Mouse (Mus musculus): ENCODE results near the gene Eif4a2. TPM values are rescaled to one million over a fixed set of nuclear protein-coding genes. Genes with fewer than 3 reads are reported as not detected.
"Not testable (repeated sequence)": the region's sequence is repeated elsewhere in the genome, so short reads cannot be mapped to it uniquely, and the experiment has no call there.

The Eif4a2 gene
- polyA plus RNA-seq, 1 experiment from 2014 or later: 52.5 TPM

DNA sequence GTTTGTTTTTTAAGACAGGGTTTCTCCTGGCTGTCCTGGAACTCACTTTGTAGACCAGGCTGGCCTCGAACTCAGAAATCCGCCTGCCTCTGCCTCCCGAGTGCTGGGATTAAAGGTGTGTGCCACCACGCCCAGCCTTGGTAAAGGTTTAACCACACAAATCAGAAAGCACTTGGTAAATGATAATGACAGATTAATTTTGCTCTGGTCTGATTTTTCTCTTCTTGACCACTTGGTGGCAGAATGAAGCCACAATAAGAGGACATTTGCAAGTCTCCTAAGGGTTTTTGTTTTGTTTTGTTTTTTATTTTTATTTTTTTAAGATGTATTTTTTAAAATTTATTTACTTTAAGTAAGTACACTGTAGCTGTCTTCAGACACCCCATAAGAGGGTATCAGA, 19.5 kb upstream of the Eif4a2 start:
- H3K4me1 ChIP-seq (ENCODE audit: insufficient read depth): not testable (repeated sequence)
- TF ChIP-seq CTCF (IDR thresholded peaks at IDR 0.05; ENCODE audit: low read depth): peak; percentile 63

DNA sequence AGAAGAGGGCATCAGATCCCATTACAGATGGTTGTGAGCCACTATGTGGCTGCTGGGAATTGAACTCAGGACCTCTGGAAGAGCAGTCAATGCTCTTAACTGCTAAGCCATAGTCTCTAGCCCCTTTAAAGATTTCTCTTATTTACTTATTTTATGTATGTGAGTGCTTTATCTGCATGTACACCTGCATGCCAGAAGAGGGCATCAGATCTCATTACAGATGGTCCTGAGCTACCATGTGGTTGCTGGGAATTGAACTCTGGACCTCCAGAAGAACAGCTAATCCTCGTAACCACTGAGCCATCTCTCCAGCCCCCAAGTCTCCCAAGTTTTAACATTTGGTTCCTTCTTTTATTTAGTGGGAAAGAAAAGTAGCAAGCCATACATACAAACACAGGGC, 18.8 kb upstream of the Eif4a2 start:
- H3K27me3 ChIP-seq (ENCODE audit: insufficient read depth, low read length); H3K4me3 ChIP-seq (ENCODE audit: low read depth, low read length); H3K36me3 ChIP-seq (replicated peaks; ENCODE audit: insufficient read depth, low read length); H3K4me2 ChIP-seq (ENCODE audit: low read depth, low read length); H3K27ac ChIP-seq (ENCODE audit: low read depth); DNase-seq; ATAC-seq; H3K4me1 ChIP-seq (ENCODE audit: insufficient read depth); H3K9me3 ChIP-seq (ENCODE audit: low read length); H3K9ac ChIP-seq (replicated peaks): not testable (repeated sequence)
- peak; percentile 44 for TF ChIP-seq CTCF (IDR thresholded peaks at IDR 0.05; ENCODE audit: low read depth)
- 79% methylated on average over 1 of the region's 1 CpGs for WGBS (ENCODE audit: insufficient replicate concordance)

More for the DNA sequence above, 19.5 kb upstream of the Eif4a2 start:
- H3K4me2 ChIP-seq (ENCODE audit: low read depth, low read length); ATAC-seq; H3K4me3 ChIP-seq (ENCODE audit: low read depth, low read length); DNase-seq; H3K27me3 ChIP-seq (ENCODE audit: insufficient read depth, low read length); H3K36me3 ChIP-seq (replicated peaks; ENCODE audit: insufficient read depth, low read length); H3K9me3 ChIP-seq (ENCODE audit: low read length); H3K9ac ChIP-seq (replicated peaks); H3K27ac ChIP-seq (ENCODE audit: low read depth): not testable (repeated sequence)
- 37% methylated on average over 4 of the region's 4 CpGs for WGBS (ENCODE audit: insufficient replicate concordance)

- not testable (repeated sequence) for H3K4me1 ChIP-seq (ENCODE audit: insufficient read depth); H3K27ac ChIP-seq (ENCODE audit: low read depth); H3K27me3 ChIP-seq (ENCODE audit: insufficient read depth, low read length); H3K9me3 ChIP-seq (ENCODE audit: low read length); DNase-seq; H3K4me2 ChIP-seq (ENCODE audit: low read depth, low read length); ATAC-seq; H3K9ac ChIP-seq (replicated peaks); H3K36me3 ChIP-seq (replicated peaks; ENCODE audit: insufficient read depth, low read length); H3K4me3 ChIP-seq (ENCODE audit: low read depth, low read length)
Measured at GRCm38 (mm10) chr16:23091345-23091744, 15.9 kb upstream of the Eif4a2 start.

DNA sequence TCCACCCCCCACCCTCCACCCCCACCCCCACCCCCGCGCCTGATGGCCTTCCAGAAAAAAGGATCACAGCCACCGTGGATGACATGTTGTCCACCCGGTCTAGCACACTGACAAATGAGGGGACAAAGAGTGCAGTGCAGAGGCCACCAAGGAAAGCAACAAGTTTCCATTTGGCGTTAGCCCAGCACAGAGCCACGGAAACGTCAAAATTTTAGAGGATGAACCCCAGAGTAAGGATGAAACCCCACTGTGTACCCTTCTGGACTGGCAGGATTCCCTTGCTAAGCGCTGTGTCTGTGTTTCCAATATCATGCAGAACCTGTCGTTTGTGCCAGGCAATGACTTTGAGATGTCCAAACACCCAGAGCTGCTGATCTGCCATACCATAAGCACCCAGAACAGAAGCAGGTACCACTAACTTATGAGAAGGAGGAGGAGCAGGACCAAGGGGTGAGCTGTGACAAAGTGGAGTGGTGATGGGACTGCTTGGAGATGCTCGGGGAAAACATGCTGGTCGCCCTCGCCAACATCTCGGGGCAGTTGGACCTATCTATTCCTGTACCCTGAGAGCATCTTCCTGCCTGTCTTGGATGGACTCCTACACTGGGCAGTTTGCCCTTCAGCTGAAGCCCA, 13.8 kb upstream of the Eif4a2 start:
- TF ChIP-seq CTCF (IDR thresholded peaks at IDR 0.05; ENCODE audit: low read depth): no peak
- no peak for TF ChIP-seq EP300 (IDR thresholded peaks at IDR 0.05; ENCODE audit: low read depth)
- Histone ChIP-seq H3K9me3 (ENCODE audit: low read length) (no peaks in the 10 kb centered on the region), H3K9ac (replicated peaks) (no peak overlapping the region), H3K4me1 (ENCODE audit: insufficient read depth) (no peaks in the 10 kb centered on the region), H3K27me3 (ENCODE audit: insufficient read depth, low read length) (no peaks in the 10 kb centered on the region), H3K27ac (ENCODE audit: low read depth) (no peak overlapping the region), H3K4me3 (ENCODE audit: low read depth, low read length) (no peak overlapping the region), H3K36me3 (replicated peaks; ENCODE audit: insufficient read depth, low read length) (no peaks in the 10 kb centered on the region), H3K4me2 (ENCODE audit: low read depth, low read length) (no peak overlapping the region)
- ATAC-seq: no peak
- 76% methylated on average over 13 of the region's 13 CpGs for WGBS (ENCODE audit: insufficient replicate concordance)
- DNase-seq: no peak

DNA sequence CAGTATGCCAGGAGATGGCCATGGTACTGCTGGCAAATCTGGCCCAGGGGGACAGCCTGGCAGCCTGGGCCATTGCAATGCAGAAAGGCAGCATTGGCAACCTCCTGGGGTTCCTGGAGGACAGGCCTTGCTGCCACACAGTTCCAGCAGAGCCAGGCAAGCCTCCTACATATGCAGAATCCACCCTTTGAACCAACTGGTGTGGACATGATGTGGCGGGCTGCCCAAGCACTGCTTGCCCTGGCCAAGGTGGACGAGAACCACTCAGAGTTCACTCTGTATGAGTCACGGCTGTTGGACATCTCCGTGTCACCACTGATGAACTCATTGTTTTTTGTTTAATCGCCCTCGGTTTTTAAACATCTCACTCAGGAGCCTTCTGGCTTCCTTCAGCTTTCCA, 13.1 kb upstream of the Eif4a2 start:
- Histone ChIP-seq H3K9me3 (ENCODE audit: low read length) (no peaks in the 10 kb centered on the region), H3K9ac (replicated peaks) (no peak overlapping the region), H3K27ac (ENCODE audit: low read depth) (no peak overlapping the region), H3K4me3 (ENCODE audit: low read depth, low read length) (no peak overlapping the region), H3K4me2 (ENCODE audit: low read depth, low read length) (no peak overlapping the region), H3K27me3 (ENCODE audit: insufficient read depth, low read length) (no peaks in the 10 kb centered on the region), H3K4me1 (ENCODE audit: insufficient read depth) (no peaks in the 10 kb centered on the region), H3K36me3 (replicated peaks; ENCODE audit: insufficient read depth, low read length) (no peaks in the 10 kb centered on the region)
- TF ChIP-seq EP300 (IDR thresholded peaks at IDR 0.05; ENCODE audit: low read depth) (no peak), CTCF (IDR thresholded peaks at IDR 0.05; ENCODE audit: low read depth) (no peak)
- DNase-seq (no peak), ATAC-seq (no peak)
- WGBS (ENCODE audit: insufficient replicate concordance): 76% methylated on average over 6 of the region's 6 CpGs

DNA sequence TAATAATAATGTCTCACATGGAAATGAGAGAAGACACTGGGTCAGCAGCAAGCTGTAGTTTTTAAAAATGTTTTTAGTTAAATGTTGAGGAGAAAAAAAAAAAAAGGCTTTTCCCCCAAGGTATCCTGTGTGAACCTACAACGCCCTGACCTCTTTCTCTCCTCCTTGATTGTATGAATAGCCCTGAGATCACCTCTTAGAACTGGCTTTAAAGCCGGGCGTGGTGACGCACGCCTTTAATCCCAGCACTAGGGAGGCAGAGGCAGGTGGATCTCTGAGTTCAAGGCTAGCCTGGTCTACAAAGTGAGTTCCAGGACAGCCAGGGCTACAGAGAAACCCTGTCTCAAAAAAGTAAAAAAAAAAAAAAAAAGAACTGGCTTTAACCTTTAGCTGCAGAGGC, 11.7 kb upstream of the Eif4a2 start:
- not testable (repeated sequence) for H3K4me1 ChIP-seq (ENCODE audit: insufficient read depth); ATAC-seq; DNase-seq; H3K4me2 ChIP-seq (ENCODE audit: low read depth, low read length); H3K9me3 ChIP-seq (ENCODE audit: low read length); H3K36me3 ChIP-seq (replicated peaks; ENCODE audit: insufficient read depth, low read length); H3K4me3 ChIP-seq (ENCODE audit: low read depth, low read length); H3K27me3 ChIP-seq (ENCODE audit: insufficient read depth, low read length); H3K9ac ChIP-seq (replicated peaks); H3K27ac ChIP-seq (ENCODE audit: low read depth)
- 91% methylated on average over 5 of the region's 5 CpGs for WGBS (ENCODE audit: insufficient replicate concordance)

- H3K27me3 ChIP-seq (ENCODE audit: insufficient read depth, low read length); H3K4me2 ChIP-seq (ENCODE audit: low read depth, low read length); ATAC-seq; H3K36me3 ChIP-seq (replicated peaks; ENCODE audit: insufficient read depth, low read length); H3K4me1 ChIP-seq (ENCODE audit: insufficient read depth); H3K9me3 ChIP-seq (ENCODE audit: low read length); H3K4me3 ChIP-seq (ENCODE audit: low read depth, low read length); H3K9ac ChIP-seq (replicated peaks); H3K27ac ChIP-seq (ENCODE audit: low read depth); DNase-seq: not testable (repeated sequence)
- 75% methylated on average over 1 of the region's 1 CpGs for WGBS (ENCODE audit: insufficient replicate concordance)
Measured at GRCm38 (mm10) chr16:23096886-23097285, 10.4 kb upstream of the Eif4a2 start.

GRCm38 (mm10) chr16:23097290-23098104, 9.7 kb upstream of the Eif4a2 start:
- 74% methylated on average over 8 of the region's 8 CpGs for WGBS (ENCODE audit: insufficient replicate concordance)
- H3K27ac ChIP-seq (ENCODE audit: low read depth): not testable (repeated sequence)

DNA sequence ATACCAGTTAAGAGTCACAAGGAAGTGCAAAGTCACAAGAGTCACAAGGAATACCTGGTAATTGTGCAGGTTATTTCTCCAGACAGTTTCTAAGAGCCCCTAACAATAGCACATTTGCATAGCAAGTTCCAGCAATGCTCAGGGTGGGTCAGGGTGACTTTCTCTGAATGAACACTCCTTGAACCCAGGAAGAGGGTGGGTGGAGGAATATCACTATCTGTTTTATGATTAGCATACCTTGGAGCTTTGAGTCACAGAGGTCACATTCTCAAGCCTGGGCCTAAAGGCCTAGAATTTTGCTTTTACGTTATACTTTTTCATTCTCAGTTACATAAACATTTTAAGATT, 9.2 kb upstream of the Eif4a2 start:
- not testable (repeated sequence) for H3K4me2 ChIP-seq (ENCODE audit: low read depth, low read length); DNase-seq; H3K36me3 ChIP-seq (replicated peaks; ENCODE audit: insufficient read depth, low read length); H3K27ac ChIP-seq (ENCODE audit: low read depth); H3K27me3 ChIP-seq (ENCODE audit: insufficient read depth, low read length); H3K9me3 ChIP-seq (ENCODE audit: low read length); H3K9ac ChIP-seq (replicated peaks); ATAC-seq; H3K4me3 ChIP-seq (ENCODE audit: low read depth, low read length)
- peaks cover 11% of the 10 kb centered on the region for H3K4me1 ChIP-seq (ENCODE audit: insufficient read depth)
- 92% methylated on average over 1 of the region's 1 CpGs for WGBS (ENCODE audit: insufficient replicate concordance)

More at GRCm38 (mm10) chr16:23097290-23098104, 9.7 kb upstream of the Eif4a2 start:
- not testable (repeated sequence) for H3K27me3 ChIP-seq (ENCODE audit: insufficient read depth, low read length); H3K4me3 ChIP-seq (ENCODE audit: low read depth, low read length); H3K36me3 ChIP-seq (replicated peaks; ENCODE audit: insufficient read depth, low read length); H3K4me2 ChIP-seq (ENCODE audit: low read depth, low read length); DNase-seq; H3K9me3 ChIP-seq (ENCODE audit: low read length); H3K4me1 ChIP-seq (ENCODE audit: insufficient read depth); ATAC-seq; H3K9ac ChIP-seq (replicated peaks)

Data from liver, postnatal 0 days (tissue).